Mouse (Mus musculus) embryonic fibroblast, embryonic 13.5 days (primary cell): ENCODE measurements around the gene Xk. TPM values are rescaled to one million over a fixed set of nuclear protein-coding genes. Genes with fewer than 3 reads are reported as not detected.
A peak's percentile ranks its signal among the peaks of the same experiment; 100 is the strongest.
"Not testable (repeated sequence)": the region's sequence is repeated elsewhere in the genome, so short reads cannot be mapped to it uniquely, and the experiment has no call there.

Experiments
- H3K27ac ChIP-seq: 2 replicates; pipeline ENCODE4 v1.5.1; 2012; ENCODE audit warnings: low read length, control low read depth, inconsistent platforms; ENCODE audit not compliant: insufficient read depth
- H3K4me1 ChIP-seq: 2 replicates; pipeline ENCODE4 v1.6.1; 2011; ENCODE audit warnings: low read length; ENCODE audit not compliant: control insufficient read depth, insufficient read depth
- H3K4me3 ChIP-seq: 2 replicates; pipeline ENCODE4 v1.5.1; 2011; ENCODE audit warnings: mild to moderate bottlenecking, control low read depth, low read length; ENCODE audit not compliant: insufficient read depth
- CTCF ChIP-seq: IDR thresholded peaks from 2 replicates; pipeline ENCODE4 v1.5.1; 2011; ENCODE audit warnings: mild to moderate bottlenecking, control low read depth, low read length, moderate library complexity, borderline replicate concordance; ENCODE audit not compliant: insufficient read depth
- POLR2A ChIP-seq: IDR thresholded peaks from 2 replicates; pipeline ENCODE4 v1.6.1; 2011; ENCODE audit warnings: low read depth, mild to moderate bottlenecking, control low read depth, low read length, moderate library complexity
- polyA plus RNA-seq: library from polyadenylated mRNA; stranded (reverse); fragments of >200 nt; gene quantifications from 2 replicates; pipeline ENCODE4 v1.2.4, GENCODE M21; 2011; ENCODE audit warnings: low read depth; ENCODE audit not compliant: missing spikeins, insufficient read length

Gene Xk
- polyA plus RNA-seq, 1 experiment, result 2.8 TPM

- no peaks in the 10 kb centered on the region for H3K4me1 ChIP-seq
- no peak overlapping the region for H3K4me3 ChIP-seq
- TF ChIP-seq POLR2A (no peak), CTCF (no peak)
- H3K27ac ChIP-seq, result no peak overlapping the region
Measured at GRCm38 (mm10) chrX:9257831-9258230, 14.7 kb upstream of the Xk start.

DNA sequence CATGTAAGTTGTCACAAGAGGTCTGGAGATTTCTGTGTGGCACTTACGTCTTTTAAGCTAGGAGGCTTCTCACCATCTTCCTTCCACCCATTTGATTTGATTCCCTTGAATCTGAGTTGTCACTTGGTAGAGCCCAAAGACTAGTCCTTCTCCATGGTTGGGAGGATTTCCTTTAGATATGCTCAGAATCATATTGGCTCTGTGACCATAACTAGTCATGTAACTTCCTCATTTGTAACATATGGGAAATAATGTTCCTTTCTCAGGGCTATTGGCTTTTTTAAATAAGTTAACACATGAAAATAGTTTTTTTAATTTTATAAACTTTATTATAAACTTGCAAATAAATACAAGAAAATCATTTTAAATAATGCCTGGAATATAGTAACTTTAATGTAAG, 13.3 kb upstream of the Xk start:
- Histone ChIP-seq H3K27ac (no peak overlapping the region), H3K4me3 (no peak overlapping the region), H3K4me1 (no peaks in the 10 kb centered on the region)
- TF ChIP-seq CTCF, result no peak
- no peak for TF ChIP-seq POLR2A

- no peak overlapping the region for H3K4me3 ChIP-seq
- TF ChIP-seq CTCF, result no peak
- TF ChIP-seq POLR2A, result no peak
- no peak overlapping the region for H3K27ac ChIP-seq
- no peaks in the 10 kb centered on the region for H3K4me1 ChIP-seq
Measured at GRCm38 (mm10) chrX:9271112-9271511, 1.4 kb upstream of the Xk start.

- TF ChIP-seq POLR2A (no peak), CTCF (no peak)
- H3K4me1 ChIP-seq, result no peaks in the 10 kb centered on the region
- peak overlapping the region; percentile 47; the same call in 1 of the 2 replicates for H3K27ac ChIP-seq
- H3K4me3 ChIP-seq, result peak overlapping the region; percentile 58
Measured at GRCm38 (mm10) chrX:9271947-9272459, 553 bp upstream of the Xk start.

DNA sequence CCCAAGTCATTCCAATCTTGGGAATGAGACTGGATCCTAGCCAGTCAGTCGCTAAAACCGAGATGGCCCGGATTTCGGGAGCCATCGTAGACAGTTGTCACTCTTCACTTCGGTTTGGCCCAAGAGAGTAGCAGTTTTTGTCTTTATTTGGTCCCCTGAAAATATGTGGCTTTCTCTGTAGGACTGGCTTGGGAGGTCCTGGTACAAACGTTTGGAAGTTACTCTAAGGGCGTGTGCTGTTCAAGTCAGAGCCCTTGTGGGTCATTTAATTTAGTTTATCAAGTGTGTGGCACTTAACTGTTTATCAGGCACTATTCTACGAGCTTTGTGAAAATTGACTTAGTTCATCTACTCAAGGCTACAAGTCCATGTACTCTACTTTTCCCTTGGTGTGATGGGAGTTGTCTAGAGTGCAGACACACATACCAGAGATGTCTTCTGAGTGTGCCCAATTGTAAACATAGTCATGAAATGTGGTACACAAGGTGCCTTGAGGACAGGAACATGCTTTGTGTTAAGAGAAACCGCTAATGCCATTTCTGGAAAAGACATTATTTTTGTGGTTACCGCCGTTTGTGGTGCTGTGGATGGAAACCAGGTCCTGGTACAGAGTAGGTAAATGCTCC, 934 bp downstream of the Xk start:
- TF ChIP-seq CTCF (no peak), POLR2A (no peak)
- Histone ChIP-seq H3K4me3 (peak overlapping the region; percentile 37; the same call in 1 of the 2 replicates), H3K4me1 (no peaks in the 10 kb centered on the region), H3K27ac (no peak overlapping the region)

DNA sequence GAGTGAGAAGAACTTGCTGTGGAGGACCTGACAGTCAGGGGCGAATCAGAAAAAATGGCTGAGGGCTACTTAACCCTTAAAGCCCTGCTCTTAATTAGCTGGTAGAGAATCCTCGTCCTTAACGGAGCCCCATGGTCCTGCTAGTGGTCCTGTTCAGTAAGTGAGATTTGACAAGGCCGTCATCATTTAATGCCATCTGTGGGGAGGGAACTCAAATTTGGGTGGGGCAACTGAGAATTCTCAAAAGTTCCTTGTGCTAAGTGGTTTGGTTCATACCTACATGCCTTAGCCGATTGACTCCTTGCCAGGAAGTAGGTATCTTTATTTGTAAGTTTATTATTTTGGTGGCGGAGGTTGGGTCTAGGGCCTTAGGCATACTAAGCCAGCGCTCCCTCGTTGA, 1.8 kb downstream of the Xk start:
- TF ChIP-seq CTCF, result no peak
- TF ChIP-seq POLR2A, result no peak
- Histone ChIP-seq H3K4me1 (no peaks in the 10 kb centered on the region), H3K4me3 (no peak overlapping the region), H3K27ac (no peak overlapping the region)

DNA sequence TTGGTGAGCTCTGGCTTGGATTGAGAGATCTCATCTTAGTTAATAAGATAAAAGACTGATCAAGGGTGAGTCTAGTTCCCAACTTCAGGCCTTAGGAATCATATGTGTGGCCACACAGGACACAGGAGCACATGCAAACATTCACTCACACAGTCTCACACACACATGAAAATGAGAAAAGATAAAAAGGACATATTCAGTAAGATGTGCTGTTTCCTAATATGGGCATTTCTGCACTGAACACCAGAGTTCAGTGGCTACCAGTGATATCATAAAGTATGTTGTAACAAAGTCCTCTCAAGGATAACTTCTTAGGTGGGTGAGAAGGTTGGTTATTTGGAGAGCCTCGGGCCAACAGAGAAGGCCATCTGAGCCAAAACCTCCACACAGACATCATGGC, 10.9 kb downstream of the Xk start, which contains the start of gene H2al1m:
TSS of gene H2al1m (plus strand) at position 301 of the 400 bp plus-strand sequence.
- not testable (repeated sequence) for H3K4me1 ChIP-seq, H3K27ac ChIP-seq, H3K4me3 ChIP-seq

GRCm38 (mm10) chrX:9293140-9293829, 20.7 kb downstream of the Xk start:
- H3K4me1 ChIP-seq, H3K4me3 ChIP-seq, H3K27ac ChIP-seq: not testable (repeated sequence)

GRCm38 (mm10) chrX:9298413-9298864, 25.9 kb downstream of the Xk start:
- H3K4me3 ChIP-seq, result no peak overlapping the region
- TF ChIP-seq POLR2A (no peak), CTCF (no peak)
- no peak overlapping the region for H3K27ac ChIP-seq
- H3K4me1 ChIP-seq, result no peaks in the 10 kb centered on the region

GRCm38 (mm10) chrX:9302791-9303190, 30.2 kb downstream of the Xk start:
- Histone ChIP-seq H3K4me1 (no peaks in the 10 kb centered on the region), H3K4me3 (no peak overlapping the region), H3K27ac (no peak overlapping the region)
- TF ChIP-seq POLR2A, result no peak
- no peak for TF ChIP-seq CTCF

GRCm38 (mm10) chrX:9303455-9303854, 30.9 kb downstream of the Xk start:
- TF ChIP-seq POLR2A, result no peak
- TF ChIP-seq CTCF, result no peak
- no peak overlapping the region for H3K4me3 ChIP-seq
- no peak overlapping the region for H3K27ac ChIP-seq

GRCm38 (mm10) chrX:9316457-9316856, 43.9 kb downstream of the Xk start:
- H3K4me3 ChIP-seq, H3K27ac ChIP-seq, H3K4me1 ChIP-seq: not testable (repeated sequence)

More at GRCm38 (mm10) chrX:9303455-9303854, 30.9 kb downstream of the Xk start:
- H3K4me1 ChIP-seq, result no peaks in the 10 kb centered on the region

DNA sequence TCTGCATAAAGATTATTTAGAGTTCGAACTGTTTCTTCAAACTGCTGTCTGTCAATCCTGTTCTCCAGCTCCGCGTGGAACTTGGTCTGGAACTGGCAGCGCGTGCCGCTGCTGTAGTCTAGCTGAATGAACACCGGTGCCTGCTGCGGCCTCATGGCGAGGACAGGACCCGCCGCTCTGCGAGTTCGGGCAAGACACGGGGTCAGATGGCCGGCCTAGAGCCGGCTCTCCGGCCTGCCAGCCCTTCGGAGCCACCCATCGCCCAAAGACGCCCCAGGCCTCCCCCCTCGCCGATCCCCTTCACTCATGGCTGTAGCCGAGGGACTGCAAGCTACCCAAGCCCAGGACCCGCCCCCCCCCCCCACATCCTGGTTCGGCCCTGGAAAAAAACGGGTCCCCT, 55.4 kb downstream of the Xk start:
- H3K4me3 ChIP-seq, H3K27ac ChIP-seq, H3K4me1 ChIP-seq: not testable (repeated sequence)

DNA sequence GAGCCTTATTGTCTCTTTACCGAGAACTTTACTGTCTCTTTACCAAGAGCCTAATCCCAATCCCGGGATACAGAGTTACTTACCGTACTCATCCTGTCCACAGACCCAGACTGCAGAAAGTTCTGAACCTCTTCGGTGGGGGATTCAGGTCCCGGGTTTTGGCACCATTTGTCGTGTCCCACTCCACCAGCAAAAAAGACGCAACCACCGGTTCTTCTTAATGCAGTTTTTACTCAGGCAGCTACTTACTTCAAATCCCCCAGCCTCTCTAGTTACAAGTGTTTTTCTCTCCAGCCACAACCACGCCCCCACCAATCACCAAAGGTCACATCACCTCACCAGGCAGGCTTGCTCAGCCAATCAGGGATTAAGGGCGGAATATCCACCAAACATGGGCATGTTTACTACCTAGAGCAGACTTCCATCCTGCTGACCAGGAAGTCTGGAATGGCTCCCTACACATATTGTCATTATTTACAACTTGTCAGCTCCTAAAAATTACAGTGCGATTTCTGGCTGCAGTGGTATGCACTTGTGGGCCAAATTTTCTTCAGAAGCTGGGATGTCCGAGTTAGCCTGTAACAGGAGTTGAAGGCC, 59.9 kb downstream of the Xk start:
- peak overlapping the region; percentile 6; the same call in 1 of the 2 replicates for H3K4me3 ChIP-seq
- not testable (repeated sequence) for H3K27ac ChIP-seq, H3K4me1 ChIP-seq

DNA sequence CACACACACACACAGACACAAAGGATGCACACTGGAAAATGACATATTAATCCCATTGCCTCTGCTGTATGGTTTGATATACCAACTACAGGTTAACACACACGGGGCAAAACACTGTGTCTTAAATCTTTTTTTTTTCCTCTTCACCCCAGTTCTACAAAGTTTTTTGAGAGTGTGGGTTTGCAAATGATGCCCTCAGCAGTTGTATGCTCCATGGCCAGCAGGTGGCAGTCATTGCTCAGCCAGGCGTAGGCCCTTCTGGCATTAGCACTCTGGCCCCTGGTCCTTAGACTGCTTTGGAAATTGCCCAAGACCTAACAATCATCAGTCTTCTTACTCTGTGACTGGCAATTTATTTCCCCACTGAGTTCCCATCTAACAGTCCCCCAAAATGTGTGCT, 60.5 kb downstream of the Xk start:
- not testable (repeated sequence) for H3K4me3 ChIP-seq, H3K4me1 ChIP-seq, H3K27ac ChIP-seq
